Mouse (Mus musculus): Measurements from ENCODE around the gene Ucp2. TPM values are rescaled to one million over a fixed set of nuclear protein-coding genes. Genes with fewer than 3 reads are reported as not detected.
A peak's percentile ranks its signal among the peaks of the same experiment; 100 is the strongest.

Gene Ucp2
- total RNA-seq, 2 experiments from 2014 or later = 57.7 to 80.5 TPM

DNA sequence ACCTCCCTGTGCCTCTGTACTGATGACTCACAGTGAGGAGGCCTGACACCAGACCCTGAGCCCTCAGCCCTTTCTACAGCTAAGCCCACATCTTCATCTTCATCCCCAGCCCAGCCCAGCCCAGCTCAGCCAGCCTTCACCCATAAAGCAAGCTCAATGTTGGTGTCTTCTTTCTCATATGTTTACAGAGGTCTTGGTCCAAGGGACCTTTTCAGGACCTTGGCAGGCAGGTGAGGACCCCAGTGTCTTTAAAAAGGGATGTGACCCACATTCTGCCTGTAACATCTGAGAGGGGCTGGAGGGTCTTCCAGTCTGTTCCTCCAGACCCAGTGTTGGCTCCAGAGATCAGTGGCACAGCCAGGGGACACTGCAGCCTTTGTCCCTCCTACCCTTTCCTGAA is 6.3 kb downstream of the Ucp2 start:
- intact Hi-C loops (cut with DNase I) = no loop called here
- DNase-seq (ENCODE audit: extremely low spot score in 1 of 2, low spot score in 2 of 2) = no peak

DNA sequence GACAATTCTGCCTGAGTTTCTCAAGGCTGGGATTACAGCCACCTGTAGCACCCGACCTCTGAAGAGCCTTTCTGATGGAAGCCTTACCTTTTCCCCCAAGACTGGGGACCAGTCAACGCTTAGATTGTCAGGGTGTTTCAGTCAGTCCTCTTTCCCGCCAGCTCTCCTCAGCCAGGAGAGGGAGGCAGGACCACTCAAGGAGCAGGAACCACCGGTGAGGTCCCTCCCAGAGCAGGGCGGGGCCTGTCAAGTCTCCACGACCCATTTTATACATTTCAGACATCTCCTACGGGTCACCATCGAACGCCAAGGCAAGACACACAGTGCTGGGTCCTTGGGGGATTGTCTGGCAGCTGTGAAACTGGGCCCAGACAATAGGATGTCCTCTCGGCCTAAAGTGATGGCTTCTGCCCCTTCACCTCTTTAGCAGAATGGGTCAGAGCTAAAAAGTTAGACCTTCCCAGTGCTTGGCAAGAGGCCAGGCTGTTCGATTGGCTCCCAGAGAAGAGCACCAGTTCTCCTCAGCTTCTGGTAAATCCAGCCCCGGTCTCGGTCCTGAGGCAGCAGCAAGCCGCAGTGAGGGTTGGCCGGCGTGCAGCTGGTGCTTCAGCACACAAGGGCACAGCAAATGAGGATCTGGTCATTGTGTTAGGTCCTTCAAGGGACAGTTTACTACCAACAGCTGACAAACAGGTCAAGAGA is 7.3 kb downstream of the Ucp2 start:
- DNase-seq (ENCODE audit: extremely low spot score in 1 of 2, low spot score in 2 of 2) = peak in 1 of 2 experiments; percentile 51
- intact Hi-C loops (cut with DNase I) = no loop called here

DNA sequence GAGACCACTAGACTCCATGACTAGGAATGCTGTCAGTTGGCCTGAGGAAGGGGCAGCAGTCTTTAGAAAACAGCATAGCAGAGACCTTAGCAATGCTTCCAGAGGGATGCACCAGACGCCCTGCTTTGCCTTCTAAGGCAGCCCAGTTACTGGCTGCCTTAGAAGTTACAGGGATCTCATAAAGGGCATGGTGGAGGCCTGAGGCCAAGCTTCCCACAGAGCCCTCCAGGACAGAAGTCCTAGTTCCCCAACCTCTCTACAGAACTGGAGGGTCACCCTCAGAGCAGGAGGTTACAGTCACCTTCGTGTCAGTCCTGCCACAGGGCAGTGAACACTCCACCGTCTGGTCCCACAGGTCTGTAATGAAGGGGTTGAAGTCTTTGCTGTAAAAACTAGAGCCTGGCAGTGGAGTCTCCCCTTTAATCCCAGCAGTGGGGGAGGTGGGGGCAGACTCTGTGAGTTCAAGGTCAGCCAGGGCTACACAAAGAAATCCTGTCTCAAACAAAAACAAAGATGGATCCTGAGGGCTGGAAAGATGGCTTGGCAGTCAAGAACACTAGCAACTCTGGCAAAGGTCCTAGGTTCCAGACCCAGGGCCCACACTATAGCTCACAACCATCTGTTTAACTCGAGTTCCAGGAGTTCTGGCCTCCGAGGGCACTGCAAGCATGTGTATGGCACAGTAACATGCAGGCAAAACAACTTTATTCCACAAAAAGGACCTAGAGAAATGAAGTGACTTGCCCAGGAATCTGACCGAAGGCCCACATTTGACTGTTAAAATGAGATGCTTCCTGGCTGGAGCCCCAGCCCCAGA is 8.1 kb downstream of the Ucp2 start:
- DNase-seq (ENCODE audit: extremely low spot score in 1 of 2, low spot score in 2 of 2) = peak in 1 of 2 experiments; percentile 15

DNA sequence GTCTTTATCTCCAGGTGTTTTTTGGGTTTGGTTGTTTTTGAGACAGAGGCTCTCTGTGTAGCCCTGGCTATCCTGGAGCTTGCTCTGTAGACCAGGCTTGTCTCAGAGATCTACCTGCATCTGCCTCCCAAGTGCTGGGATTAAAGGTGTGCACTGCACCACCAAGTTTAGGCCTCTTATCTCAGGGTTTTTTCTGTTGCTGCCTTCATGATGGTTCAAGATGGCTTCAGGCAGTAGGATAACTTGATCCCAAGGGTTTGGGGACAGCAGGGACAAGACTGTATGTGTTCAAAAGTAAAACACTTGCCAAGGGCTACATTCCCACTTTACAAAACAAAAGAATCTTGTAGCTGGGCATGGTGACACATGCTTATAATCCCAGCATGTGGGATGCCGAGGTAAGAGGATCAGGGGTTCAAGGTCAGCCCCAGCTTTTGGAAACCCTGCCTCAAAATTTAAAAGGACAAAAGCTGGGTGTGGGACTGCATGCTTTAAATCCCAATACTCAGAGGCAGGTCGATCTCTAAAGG is 8.8 kb downstream of the Ucp2 start:
- intact Hi-C loops (cut with DNase I) = no loop called here
- no peak for DNase-seq (ENCODE audit: extremely low spot score in 1 of 2, low spot score in 2 of 2)

More for the DNA sequence above, 8.1 kb downstream of the Ucp2 start:
- intact Hi-C loops (cut with DNase I) = no loop called here

DNA sequence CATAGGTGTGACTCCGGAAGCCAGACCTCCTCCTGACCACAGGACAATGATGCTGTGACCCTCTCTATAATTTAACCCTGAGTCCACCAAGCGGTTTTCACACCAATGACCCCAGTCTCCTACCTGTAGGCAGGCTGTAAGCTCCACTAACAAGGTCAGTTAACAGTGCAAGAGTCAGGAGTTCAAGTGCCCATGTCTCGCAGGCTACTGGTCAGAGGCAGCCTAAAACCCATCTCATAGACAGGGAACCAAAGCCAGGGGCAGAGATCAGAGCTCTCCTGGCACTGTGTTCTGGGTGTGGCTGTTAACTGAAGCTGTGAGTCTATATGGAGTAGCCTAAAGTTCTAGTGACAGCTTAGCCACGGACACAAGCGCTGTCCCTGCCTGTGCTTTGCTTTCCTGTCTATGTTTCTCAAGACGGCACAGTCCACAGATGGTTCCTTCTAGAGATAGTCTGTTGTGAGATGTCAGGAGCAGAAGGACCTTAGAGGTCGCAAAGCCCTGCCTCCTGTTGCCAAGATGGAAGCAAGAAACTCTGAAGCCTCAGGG is 9.3 kb downstream of the Ucp2 start:
- DNase-seq (ENCODE audit: extremely low spot score in 1 of 2, low spot score in 2 of 2) = no peak
- intact Hi-C loops (cut with DNase I) = no loop called here

DNA sequence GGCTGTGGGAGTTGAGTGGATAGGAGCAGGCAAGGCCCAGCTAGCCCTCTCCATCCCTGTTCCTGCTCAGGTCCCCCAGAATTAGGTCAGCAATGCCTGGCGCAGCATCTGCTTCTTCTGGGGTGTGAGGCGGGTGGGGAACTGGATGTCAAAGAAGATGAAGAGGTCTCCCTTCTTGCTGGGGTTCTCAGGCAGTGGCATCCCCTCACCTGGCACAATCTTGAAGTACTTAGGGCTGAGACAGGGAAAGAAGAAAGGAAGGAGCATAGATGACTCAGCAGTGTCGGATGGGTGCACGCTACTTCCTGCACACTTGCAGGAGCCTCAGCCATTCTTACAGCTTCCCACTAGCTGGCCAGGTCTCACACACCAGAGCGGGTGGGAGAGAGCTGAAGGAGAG is 9.9 kb downstream of the Ucp2 start:
- no peak for DNase-seq (ENCODE audit: extremely low spot score in 1 of 2, low spot score in 2 of 2)
- intact Hi-C loops (cut with DNase I) = no loop called here

DNA sequence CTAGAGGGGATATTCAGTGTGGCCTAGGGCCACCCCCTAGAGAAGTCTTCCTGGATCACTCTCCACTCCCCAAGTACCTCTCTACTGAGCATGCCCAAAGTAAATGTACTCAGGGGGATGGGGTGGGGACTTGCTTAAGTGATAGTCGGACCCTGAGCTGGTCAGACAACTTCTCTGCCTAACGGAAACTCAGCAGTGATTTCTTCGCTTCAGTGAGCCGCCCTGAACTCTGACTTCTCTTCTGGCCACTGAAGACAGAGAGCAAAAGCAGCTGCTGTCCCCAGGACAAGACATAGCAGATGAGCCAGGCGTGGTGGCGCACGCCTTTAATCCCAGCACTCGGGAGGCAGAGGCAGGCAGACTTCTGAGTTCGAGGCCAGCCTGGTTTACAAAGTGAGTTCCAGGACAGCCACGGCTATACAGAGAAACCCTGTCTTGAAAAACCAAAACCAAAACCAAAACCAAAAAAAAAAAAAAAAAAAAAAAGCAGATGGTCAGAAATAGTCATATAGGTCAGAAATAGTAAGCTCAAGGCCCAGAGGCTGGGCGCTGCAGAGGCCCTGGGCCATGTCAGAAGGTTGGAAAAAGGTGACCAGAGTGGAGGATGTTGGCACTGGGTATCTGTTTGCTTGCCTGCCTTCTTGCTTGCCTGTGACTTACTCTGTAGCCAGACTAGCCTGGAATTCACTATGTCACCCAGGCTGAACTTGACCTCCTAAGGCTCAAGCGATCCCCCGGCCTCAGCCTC is 11.8 kb downstream of the Ucp2 start:
- intact Hi-C loops (cut with DNase I) = no loop called here
- no peak for DNase-seq (ENCODE audit: extremely low spot score in 1 of 2, low spot score in 2 of 2)

DNA sequence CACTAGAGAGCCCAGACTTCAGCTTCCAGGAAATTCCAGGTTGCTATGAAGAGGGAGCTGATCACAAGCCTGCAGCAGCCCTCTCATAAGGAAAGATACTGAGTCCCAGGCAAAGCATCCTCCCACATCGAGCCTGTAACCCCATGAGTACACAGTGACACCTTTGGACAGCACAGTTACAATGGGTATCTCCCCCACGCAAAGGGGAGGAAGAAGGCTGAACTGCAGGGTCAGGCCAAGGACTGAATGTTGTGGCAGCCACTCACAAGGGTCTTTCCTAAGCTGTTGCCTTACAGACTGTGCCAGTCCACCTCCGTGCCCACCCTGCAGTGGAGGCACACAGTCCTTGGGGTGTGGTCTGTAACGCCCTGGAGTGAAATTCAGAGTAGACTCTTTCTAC is 13.4 kb downstream of the Ucp2 start:
- DNase-seq (ENCODE audit: extremely low spot score in 1 of 2, low spot score in 2 of 2) = no peak
- intact Hi-C loops (cut with DNase I) = no loop called here

DNA sequence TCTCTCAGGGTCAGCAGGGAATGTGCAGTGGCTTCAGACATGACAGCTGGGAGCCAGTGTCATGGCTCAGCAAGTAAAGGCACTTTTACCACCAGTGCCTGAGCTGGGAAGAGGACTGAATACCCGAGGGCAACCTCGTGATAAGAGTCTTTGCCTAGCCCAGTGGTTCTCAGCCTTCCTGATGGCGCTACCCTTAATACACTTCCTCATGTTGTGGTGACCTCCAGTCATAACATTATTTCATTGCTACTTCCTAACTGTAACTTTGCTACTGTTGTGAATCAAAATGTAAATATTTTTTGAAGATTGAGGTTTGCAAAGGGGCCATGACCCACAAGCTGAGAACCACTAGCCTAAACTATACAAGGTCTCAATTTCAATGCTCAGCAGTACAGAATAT is 15.5 kb downstream of the Ucp2 start:
- intact Hi-C loops (cut with DNase I) = no loop called here
- DNase-seq (ENCODE audit: extremely low spot score in 1 of 2, low spot score in 2 of 2) = no peak

DNA sequence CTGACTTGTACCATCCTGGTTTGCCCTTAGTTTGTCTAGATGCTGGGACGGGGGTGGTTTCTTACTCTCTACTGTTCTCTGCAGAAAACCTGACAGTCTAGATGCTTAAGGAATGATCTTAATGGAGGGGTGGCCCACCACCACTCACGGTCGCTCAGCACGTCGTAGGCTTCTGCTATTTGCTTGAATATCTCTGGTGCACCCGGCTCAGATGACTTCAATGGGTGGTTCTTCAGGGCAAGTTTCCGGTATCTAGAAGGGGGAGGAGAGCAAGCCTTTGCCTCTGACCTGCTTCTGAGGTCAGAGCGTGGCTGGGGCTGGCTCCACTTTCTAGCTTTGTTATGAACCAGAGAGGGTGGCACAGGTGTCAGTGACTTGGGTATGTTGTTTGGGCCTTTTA is 18.5 kb downstream of the Ucp2 start:
- intact Hi-C loops (cut with DNase I) = no loop called here
- no peak for DNase-seq (ENCODE audit: extremely low spot score in 1 of 2, low spot score in 2 of 2)

DNA sequence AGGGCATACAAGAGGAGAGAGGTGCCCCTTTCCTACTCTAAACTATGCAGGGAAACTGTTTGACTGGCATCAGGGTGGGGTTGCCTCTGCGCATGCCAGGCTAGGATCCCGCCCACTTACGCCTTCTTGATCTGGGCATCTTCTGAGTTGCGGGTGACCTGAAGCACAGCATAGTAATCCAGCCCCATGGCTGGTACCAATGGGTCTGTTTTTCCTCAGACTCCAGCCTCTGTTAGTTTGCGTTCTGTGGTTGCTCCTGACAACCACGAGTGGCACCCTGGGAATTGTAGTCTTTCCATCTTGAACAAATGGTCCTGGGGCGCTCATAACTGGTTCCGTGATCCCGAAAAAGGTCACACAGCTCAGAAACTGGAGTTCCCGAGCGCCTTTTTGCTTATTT is 21.4 kb downstream of the Ucp2 start, which contains the start of gene Dnajb13:
TSS of gene Dnajb13 (minus strand) at position 388 of the 400 bp plus-strand sequence.
- DNase-seq (ENCODE audit: extremely low spot score in 1 of 2, low spot score in 2 of 2) = no peak

DNA sequence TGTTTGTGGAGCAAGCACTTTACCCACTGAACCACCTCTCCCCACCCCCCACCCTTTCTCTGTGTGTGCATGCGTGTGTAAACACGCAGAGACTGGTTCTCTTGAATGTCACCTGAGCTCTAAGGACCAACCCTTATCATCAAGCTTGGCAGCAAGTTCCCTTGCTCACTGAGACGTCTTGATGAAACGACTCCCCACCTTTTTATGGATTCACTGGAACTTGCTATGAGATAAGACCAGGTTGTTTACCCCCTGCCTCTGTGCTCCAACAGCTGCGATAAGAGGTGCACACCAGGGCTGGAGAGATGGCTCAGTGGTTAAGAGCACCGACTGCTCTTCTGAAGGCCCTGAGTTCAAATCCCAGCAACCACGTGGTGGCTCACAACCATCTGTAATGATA is 27.1 kb downstream of the Ucp2 start:
- DNase-seq (ENCODE audit: extremely low spot score in 1 of 2, low spot score in 2 of 2) = no peak
- intact Hi-C loops (cut with DNase I) = loop anchor here (5.0 to 10.0 kb wide), 2 partner anchors 162 to 345 kb away; partner anchors contain the start of gene Relt

More for the DNA sequence above, 21.4 kb downstream of the Ucp2 start, which contains the start of gene Dnajb13:
- intact Hi-C loops (cut with DNase I) = no loop called here

DNA sequence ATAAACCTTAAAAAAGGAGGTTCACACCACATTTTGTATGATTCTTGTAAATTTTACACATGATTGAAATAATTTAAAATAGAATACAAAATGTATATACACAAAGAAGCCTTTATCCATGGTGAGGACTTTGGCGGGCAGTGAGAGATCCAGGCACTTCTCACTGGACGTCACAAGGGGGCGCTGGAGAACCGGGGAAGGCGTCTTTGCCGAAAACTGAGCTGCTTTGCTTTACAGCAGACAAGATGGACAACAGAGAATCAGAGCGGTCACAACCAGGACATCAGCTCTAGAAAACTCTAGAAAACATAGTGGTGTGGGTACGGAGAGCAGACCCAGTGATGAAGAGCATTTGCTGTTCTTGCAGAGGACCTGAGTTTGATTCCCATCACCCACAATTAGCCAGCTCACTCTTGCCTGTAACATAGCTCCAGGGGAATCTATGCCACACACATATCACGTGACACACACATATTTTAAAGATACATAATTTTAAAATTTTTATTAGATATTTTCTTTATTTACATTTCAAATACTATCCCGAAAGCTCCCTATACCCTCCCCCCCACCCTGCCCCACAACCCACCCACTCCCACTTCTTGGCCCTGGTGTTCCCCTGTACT is 27.6 kb downstream of the Ucp2 start:
- intact Hi-C loops (cut with DNase I) = loop anchor here (5.0 to 10.0 kb wide), 2 partner anchors 162 to 344 kb away; partner anchors contain the start of gene Relt
- peak; percentile 64 to 82 for DNase-seq (ENCODE audit: extremely low spot score in 1 of 2, low spot score in 2 of 2)

DNA sequence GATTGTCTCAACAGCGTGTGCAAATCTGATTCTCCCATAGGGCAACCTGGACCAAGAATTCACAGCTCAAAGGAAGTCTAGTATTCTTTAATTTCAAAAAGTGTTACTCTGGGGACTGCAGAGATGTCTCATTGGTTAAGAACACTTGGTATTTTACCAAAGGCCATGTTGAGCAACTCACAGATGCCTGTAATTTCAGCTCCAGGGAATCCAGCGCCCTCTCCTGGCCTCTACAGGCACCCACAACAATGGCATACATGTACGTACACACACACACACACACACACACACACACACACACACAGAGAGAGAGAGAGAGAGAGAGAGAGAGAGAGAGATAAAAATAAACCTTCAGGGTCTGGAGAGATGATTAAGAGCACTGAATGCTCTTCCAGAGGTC is 29.1 kb downstream of the Ucp2 start:
- intact Hi-C loops (cut with DNase I) = loop anchor here (5.0 to 10.0 kb wide), 2 partner anchors 160 to 343 kb away; partner anchors contain the start of gene Relt
- no peak for DNase-seq (ENCODE audit: extremely low spot score in 1 of 2, low spot score in 2 of 2)

DNA sequence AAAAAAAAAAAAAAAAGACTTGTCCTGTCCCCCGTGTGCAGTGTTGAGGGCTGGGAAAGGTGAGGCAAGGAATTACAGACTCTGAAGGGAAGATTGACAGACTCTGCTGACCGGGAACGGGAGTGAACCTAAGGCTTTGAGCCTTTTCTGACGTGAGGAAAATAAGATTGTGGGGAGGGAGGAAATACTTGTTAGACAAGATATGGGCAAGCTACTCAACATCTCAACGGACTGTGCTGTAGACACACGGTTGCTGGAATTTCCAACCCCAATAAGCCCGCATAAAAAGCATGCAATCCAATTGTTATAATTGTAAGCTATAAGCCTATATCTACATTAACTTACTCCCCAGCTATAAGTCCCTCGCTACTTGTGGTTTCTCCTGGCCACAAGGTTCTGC is 31.5 kb downstream of the Ucp2 start:
- intact Hi-C loops (cut with DNase I) = loop anchor here (5.0 to 10.0 kb wide), 2 partner anchors 158 to 340 kb away; partner anchors contain the start of gene Relt
- no peak for DNase-seq (ENCODE audit: extremely low spot score in 1 of 2, low spot score in 2 of 2)

DNA sequence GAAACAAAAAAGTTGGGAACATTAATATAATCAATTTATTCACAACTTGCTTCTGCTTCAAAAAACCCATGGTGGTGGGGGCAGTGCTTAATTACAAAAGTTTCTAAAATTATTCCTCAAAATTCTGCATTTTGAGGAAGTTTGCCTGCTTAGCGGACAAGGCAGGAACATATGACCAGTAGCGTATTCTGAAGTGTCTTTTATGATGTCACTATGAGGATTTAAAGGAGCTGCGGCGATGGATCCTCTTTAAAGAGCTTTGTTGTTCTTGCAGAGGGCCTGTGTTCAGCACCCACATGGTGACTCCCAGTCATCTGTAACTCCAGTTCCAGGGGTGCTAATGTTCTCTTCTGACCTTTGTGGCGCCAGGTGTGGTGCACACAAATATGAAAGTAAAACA is 37.6 kb downstream of the Ucp2 start:
- intact Hi-C loops (cut with DNase I) = loop anchor here (10.0 kb wide), 1 partner anchor 54 kb away; no protein-coding TSS in a partner anchor
- no peak for DNase-seq (ENCODE audit: extremely low spot score in 1 of 2, low spot score in 2 of 2)

DNA sequence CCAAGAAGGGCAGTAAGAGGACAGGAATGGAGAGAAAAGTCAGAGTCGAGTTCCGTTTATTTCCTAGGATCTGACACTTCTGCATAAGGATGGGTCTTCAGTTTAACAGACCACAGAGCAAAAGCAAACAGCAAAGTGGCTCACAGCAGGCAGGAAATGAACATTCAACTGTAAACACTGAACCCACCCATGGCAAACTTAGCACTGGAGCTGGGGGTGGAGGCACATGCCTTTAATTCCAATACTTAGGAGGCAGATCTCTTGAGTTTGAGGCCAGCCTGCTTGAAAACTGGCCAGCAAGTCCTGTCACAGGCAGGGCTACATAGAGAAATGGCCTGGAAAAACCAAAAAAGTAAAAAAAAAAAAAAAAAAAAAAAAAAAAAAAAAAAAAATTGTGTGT is 40.4 kb downstream of the Ucp2 start:
- no peak for DNase-seq (ENCODE audit: extremely low spot score in 1 of 2, low spot score in 2 of 2)
- intact Hi-C loops (cut with DNase I) = loop anchor here (10.0 kb wide), 1 partner anchor 51 kb away; no protein-coding TSS in a partner anchor

DNA sequence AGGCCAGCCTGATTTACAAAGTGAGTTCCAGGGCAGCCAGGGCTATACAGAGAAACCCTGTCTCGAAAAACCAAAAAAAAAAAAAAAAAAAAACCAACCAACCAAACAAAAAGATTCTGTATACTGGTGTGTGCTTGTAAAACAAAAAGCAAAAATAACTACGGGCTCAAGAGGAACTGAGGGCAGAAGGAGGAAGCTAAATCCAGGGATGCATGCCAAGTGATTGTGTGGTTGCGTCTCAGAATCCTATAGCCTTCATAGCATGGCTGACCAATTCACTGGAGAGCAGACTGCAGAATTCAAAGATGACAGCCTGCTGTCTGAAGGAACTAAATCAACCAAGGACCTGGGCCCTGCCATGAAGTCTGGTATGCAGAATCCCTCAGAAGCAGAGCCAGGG is 41.1 kb downstream of the Ucp2 start:
- intact Hi-C loops (cut with DNase I) = loop anchor here (10.0 kb wide), 1 partner anchor 51 kb away; no protein-coding TSS in a partner anchor
- no peak for DNase-seq (ENCODE audit: extremely low spot score in 1 of 2, low spot score in 2 of 2)
